Mouse (Mus musculus) bone marrow macrophage, adult 2 months (primary cell): ENCODE data around the gene Myo19. TPM values are rescaled to one million over a fixed set of nuclear protein-coding genes. Genes with fewer than 3 reads are reported as not detected.
A peak's percentile ranks its signal among the peaks of the same experiment; 100 is the strongest.
"Not testable (repeated sequence)": the region's sequence is repeated elsewhere in the genome, so short reads cannot be mapped to it uniquely, and the experiment has no call there.

Experiments used
- H3K27ac ChIP-seq: 2 replicates; pipeline ENCODE4 v1.5.1; 2012; ENCODE audit warnings: low read depth, low read length; ENCODE audit not compliant: insufficient read depth
- H3K4me1 ChIP-seq: 2 replicates; pipeline ENCODE4 v1.6.1; 2012; ENCODE audit warnings: low read length; ENCODE audit not compliant: control insufficient read depth, insufficient read depth
- H3K4me3 ChIP-seq: 2 replicates; pipeline ENCODE4 v1.5.1; 2012; ENCODE audit warnings: mild to moderate bottlenecking, low read length, moderate library complexity; ENCODE audit not compliant: insufficient read depth
- CTCF ChIP-seq: IDR thresholded peaks from 2 replicates; pipeline ENCODE4 v1.5.1; 2012; ENCODE audit warnings: low read depth, mild to moderate bottlenecking, low read length, moderate library complexity
- POLR2A ChIP-seq: IDR thresholded peaks from 2 replicates; pipeline ENCODE4 v1.6.1; 2012; ENCODE audit warnings: mild to moderate bottlenecking, low read depth, low read length, borderline replicate concordance
- polyA plus RNA-seq: library from polyadenylated mRNA; stranded (reverse); fragments of >200 nt; gene quantifications from 2 replicates; pipeline ENCODE4 v1.2.4, GENCODE M21; 2012; ENCODE audit not compliant: missing spikeins, insufficient read depth, insufficient read length

Myo19 gene
- polyA plus RNA-seq, 1 experiment = 2.3 TPM

DNA sequence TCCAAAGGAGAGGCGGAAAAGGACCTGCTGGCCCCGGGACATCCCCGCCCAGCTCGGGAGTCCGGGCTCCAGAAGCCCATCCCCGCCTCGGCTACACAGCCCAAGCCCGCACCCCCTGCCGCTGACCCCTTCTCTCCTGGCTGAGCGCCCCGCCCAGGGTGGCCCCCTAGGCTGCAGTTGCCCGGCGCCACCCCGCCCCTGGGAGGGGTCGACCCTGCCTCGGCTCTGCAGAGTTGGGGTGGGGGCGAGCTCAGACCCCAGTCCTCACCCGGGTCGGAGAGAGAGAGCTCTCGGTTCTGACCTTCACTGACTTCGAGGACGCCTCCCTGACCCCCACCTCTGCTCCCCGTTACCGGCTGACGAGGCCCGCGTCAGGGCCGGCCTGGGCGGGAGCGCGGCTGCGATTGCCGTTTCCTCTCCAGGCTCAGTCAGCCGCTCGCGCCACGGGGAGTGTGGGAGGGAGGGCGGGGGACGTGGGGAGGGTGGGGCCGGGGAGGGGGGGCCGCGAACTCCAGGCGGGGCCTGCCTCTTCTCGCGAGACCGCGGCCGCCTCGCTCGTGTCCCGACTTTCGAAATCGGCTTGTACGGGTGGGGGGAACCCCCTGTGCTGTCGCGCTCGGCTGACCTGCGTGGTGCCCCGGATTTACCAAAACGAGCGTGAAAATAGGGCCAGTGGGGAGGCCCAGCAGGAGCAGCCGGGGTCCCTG lies 9.5 kb upstream of the Myo19 start, which contains the start of gene Ggnbp2:
TSS of gene Ggnbp2 (minus strand) at position 481 of the 707 bp plus-strand sequence.
- Histone ChIP-seq H3K4me3 (peak within 1 kb of the TSS; percentile 100), H3K4me1 (peaks cover 11% of the 10 kb centered on the region), H3K27ac (peak within 1 kb of the TSS; percentile 100)
- no peak; the same call in 1 of the 2 replicates for TF ChIP-seq POLR2A
- no peak for TF ChIP-seq CTCF

DNA sequence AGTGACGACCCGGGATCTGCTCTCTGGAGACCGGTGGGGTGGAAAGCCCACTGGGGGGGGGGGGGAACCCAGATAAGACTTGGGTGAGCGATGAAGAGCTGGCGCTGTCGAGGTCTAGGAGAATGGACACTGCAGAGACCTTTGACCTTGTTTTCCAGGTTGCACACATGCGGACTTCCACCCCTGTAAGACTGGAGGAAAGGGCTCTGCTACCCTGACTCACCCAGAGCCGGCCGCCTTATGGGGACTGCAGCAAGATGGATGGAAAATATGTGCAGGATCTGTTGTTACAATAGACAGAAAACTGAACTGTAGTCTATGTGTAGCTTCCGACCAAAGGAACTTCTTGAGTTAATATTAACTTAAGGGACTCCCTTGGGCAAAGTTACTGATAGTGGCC lies 8.9 kb upstream of the Myo19 start:
- 0 out of 2 replicates have a peak, but pooled peaks have one; percentile 24 for TF ChIP-seq CTCF
- no peak for TF ChIP-seq POLR2A
- peak overlapping the region; percentile 93 for H3K27ac ChIP-seq
- H3K4me1 ChIP-seq = peaks cover 9% of the 10 kb centered on the region
- peak overlapping the region; percentile 97 for H3K4me3 ChIP-seq

DNA sequence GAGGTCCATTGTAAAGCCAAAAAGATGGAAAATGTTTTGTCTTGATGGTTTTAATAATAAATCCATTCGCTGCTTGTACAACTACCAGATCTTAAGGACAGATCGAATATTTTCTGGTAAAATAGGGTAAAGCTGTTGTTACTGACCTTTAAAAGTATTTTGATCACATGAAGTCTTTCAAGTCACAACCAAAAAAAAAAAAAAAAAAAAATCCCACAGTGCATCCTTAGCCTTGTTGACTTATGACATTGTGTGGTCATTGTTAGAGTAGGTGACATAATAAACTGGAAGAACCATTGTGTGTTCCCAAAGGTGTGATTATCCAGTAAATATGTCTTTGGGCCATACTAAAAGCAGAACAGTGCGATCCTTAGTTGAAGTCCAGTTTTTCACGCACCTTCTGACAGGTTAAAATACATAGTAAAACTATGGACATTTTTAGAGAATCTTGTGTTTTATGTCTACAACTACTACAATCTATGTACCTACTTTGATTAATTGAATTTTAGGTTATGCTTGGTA lies 8.3 kb upstream of the Myo19 start:
- Histone ChIP-seq H3K4me1 (peaks cover 6% of the 10 kb centered on the region; the same call in 1 of the 2 replicates), H3K4me3 (peak overlapping the region; percentile 97), H3K27ac (peak overlapping the region; percentile 93)
- no peak for TF ChIP-seq CTCF
- TF ChIP-seq POLR2A = no peak

DNA sequence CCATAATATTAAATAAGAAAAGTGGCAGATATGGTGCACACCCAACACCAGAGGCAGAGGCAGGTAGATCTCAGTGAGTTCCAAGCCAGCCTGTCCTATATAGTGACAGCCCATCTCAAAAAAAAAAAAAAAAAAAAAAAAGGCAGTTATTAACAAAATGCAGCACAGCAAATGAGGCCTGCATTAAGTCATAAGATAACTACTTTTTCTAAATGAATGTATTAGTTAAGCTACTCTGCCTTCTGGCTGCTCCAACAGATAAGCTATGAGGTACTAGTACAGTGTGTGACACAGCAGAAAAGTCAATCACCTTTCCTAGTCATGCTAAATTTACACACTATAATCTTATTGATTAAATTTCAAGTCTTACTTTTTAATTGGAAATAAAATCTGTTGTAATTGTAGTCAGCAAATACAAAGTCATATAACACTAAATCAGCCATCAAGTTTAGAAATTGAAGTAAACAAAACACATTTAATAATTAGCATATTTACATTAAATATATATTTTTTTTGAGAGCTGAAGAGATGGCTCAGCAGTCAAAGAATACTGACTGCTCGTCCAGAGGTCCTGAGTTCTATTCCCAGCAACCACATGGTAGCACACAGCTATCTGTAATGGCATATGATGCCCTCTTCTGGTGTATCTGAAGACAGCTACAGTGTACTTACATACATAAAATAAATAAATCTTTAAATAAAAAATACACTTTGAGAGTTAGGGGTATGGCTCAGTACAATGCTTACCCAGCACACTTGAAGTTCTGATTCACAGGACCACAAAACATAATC lies 6.7 kb upstream of the Myo19 start:
- no peak overlapping the region for H3K27ac ChIP-seq

DNA sequence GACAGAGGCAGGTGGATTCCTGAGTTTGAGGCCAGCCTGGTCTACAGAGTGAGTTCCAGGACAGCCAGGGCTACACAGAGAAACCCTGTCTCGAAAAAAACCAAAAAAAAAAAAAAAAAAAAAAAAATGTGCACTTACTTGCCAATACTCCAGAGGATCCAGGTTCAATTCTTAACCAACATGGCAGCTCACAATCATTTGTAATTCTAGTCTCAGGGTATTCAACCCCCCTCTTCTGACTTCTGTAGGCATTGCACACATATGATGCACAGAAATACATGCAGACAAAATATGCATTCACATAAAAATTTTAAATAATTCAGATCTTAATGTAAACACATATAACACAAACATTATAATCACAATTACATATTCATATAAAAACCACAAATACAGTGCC lies 3.9 kb upstream of the Myo19 start:
- H3K4me1 ChIP-seq, H3K4me3 ChIP-seq, H3K27ac ChIP-seq: not testable (repeated sequence)

More for the DNA sequence above, 6.7 kb upstream of the Myo19 start:
- Histone ChIP-seq H3K4me3 (no peak overlapping the region), H3K4me1 (no peaks in the 10 kb centered on the region)
- TF ChIP-seq CTCF = no peak
- no peak for TF ChIP-seq POLR2A

DNA sequence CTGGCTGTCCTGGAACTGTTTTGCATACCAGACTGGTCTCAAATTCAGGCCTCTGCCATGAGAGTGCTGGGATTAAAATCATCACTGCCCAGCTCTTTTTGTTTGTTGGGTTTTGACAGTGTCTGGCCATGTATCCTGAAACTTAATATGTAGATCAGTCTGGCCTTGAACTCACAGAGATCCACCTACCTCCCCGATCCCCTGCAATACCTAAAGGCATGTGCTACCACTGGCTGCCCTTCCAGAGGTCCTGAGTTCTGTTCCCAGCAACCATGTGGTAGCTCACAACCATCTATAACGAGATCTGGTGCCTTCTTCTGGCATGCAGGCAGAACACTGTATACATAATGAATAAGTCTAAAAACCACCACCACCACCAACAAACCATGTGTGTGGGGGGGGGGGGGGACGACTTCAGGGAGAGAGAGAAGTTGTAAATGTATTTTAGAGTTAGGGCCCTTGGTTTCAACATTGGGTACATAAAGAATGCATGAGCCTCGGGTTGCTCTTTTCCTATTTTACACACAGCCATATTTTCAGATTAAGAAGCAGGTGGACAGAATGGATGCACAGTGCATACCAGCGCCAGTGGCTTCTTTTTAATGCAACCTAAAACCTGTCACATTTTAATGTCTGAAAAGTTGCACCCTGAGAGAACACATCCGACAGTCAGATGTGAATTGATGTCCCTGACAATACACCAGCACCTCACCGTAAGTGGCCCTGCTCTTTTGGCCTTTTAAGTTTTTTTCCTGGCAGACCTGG lies 759 bp upstream of the Myo19 start:
- peak overlapping the region; percentile 88 for H3K4me3 ChIP-seq
- TF ChIP-seq CTCF (no peak), POLR2A (no peak)
- H3K4me1 ChIP-seq = peaks cover 7% of the 10 kb centered on the region
- H3K27ac ChIP-seq = peak overlapping the region; percentile 69

DNA sequence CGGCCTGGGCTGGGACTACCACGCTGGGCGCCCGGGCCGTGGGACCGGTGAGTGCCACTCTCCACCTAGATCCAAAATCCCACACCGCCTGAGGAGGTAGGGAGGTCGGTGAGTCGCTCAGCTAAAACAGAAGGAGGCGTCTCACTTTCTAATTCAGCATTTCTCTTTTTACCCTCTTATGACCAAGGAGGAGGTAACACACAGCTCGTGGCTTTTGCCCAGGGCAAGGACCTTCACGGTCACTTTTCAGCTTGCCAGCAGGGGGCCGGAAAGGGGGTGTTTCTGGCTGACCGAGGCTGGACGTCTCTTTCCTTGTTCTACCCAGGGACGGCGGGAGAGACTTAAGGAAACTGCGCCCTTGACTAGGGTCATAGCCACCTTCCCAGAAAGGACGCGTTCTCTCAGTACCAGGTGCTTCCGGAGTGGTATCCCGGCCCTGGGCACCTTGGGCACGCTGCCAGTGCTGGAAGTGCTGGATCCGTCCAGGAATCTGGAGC lies 565 bp downstream of the Myo19 start:
- Histone ChIP-seq H3K4me3 (peak overlapping the region; percentile 88), H3K27ac (peak overlapping the region; percentile 66), H3K4me1 (peaks cover 7% of the 10 kb centered on the region)
- TF ChIP-seq POLR2A (no peak), CTCF (0 out of 2 replicates have a peak, but pooled peaks have one; percentile 22)

DNA sequence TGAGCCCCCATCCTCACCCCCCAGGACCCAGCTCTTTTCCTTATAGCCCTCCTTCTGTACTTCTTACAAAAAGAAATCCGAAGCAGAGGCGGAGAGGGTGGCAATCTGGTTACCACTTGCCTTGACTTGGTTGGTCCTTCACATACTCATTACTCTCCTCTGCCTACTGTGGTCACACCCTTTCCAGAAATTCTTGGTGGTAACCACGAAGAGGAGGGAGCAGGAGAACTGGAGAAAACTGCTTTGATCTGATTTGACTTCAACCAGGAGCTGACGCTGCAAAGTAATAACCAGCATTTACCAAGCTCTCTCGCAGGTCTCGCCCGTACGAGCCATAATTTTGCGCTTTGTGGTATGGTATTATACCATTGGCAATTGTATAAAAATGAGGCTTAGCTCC lies 1.0 kb downstream of the Myo19 start:
- TF ChIP-seq POLR2A = no peak
- no peak for TF ChIP-seq CTCF
- peak overlapping the region; percentile 88 for H3K4me3 ChIP-seq
- H3K27ac ChIP-seq = peak overlapping the region; percentile 66
- peaks cover 7% of the 10 kb centered on the region for H3K4me1 ChIP-seq

DNA sequence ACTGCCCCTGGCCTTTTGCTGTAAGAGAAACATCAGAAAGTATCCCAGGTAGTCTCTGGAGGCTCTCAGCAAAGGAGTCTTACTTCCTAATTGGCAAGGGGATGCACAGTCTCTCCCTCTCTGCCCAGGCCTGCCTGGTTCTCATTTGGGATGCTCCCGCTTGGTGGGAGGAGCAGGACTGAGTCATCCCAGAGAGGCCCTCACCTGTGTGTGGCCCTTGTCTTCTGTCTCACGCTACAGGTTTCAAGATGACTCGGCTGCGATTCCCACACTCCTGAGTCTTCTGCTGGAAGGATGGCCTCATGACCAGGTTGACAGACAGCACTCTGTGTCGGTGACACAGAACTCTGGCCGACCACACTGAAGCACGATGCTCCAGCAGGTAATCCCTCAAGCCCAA lies 2.4 kb downstream of the Myo19 start:
- H3K4me1 ChIP-seq = peaks cover 7% of the 10 kb centered on the region
- no peak overlapping the region for H3K4me3 ChIP-seq
- TF ChIP-seq CTCF = no peak
- TF ChIP-seq POLR2A = no peak
- no peak overlapping the region for H3K27ac ChIP-seq
